Mouse (Mus musculus) forebrain, embryonic 13.5 days (tissue): ENCODE measurements around the gene Dnase1l2. TPM values are rescaled to one million over a fixed set of nuclear protein-coding genes. Genes with fewer than 3 reads are reported as not detected.
A peak's percentile ranks its signal among the peaks of the same experiment; 100 is the strongest.
"Not testable (repeated sequence)": the region's sequence is repeated elsewhere in the genome, so short reads cannot be mapped to it uniquely, and the experiment has no call there.

ENCODE experiments used
- ATAC-seq: fragments of 200-750 bp; cut with Nextera tagmentation; 2 replicates; pipeline ENCODE4 v1.8.0; 2017
- H3K27ac ChIP-seq: fragments of 300-500 bp; sonication (generic); 2 replicates; pipeline ENCODE4 v1.5.1; 2015; ENCODE audit warnings: inconsistent platforms, mild to moderate bottlenecking, moderate library complexity
- H3K27me3 ChIP-seq: fragments of 300-500 bp; sonication (generic); 2 replicates; pipeline ENCODE4 v1.6.1; 2015; ENCODE audit warnings: mild to moderate bottlenecking, inconsistent platforms
- H3K36me3 ChIP-seq: fragments of 300-500 bp; sonication (generic); 2 replicates; pipeline ENCODE4 v1.6.1; 2015; ENCODE audit warnings: mild to moderate bottlenecking, inconsistent platforms; ENCODE audit not compliant: poor library complexity, severe bottlenecking
- H3K4me1 ChIP-seq: fragments of 300-500 bp; sonication (generic); 2 replicates; pipeline ENCODE4 v1.6.1; 2015; ENCODE audit warnings: inconsistent platforms
- H3K4me2 ChIP-seq: fragments of 300-500 bp; sonication (generic); 2 replicates; pipeline ENCODE4 v1.6.1; 2015; ENCODE audit warnings: inconsistent platforms, mild to moderate bottlenecking, moderate library complexity
- H3K4me3 ChIP-seq: fragments of 300-500 bp; sonication (generic); 2 replicates; pipeline ENCODE4 v1.5.1; 2015; ENCODE audit warnings: mild to moderate bottlenecking, inconsistent platforms
- H3K9ac ChIP-seq: fragments of 300-500 bp; sonication (generic); 2 replicates; pipeline ENCODE4 v1.6.1; 2015; ENCODE audit warnings: mild to moderate bottlenecking, inconsistent platforms
- H3K9me3 ChIP-seq: fragments of 300-500 bp; sonication (generic); replicated peaks from 2 replicates; pipeline ENCODE4 v1.6.1; 2016; ENCODE audit warnings: inconsistent platforms
- WGBS: fragments of 180-500 bp; shearing (Covaris S2); methylation state at CpG from one replicate; pipeline ENCODE4 v1.1.7; 2015; 5-methylcytosine and 5-hydroxymethylcytosine counted together
- polyA plus RNA-seq: library from polyadenylated mRNA; unstranded; fragments of >200 nt; fragmentation: Nextera tagmentation; extraction: Ambion mirVana; gene quantifications from 2 replicates; pipeline ENCODE4 v1.2.1, GENCODE M21; 2015

Gene Dnase1l2
- polyA plus RNA-seq, 1 experiment from 2014 or later = 4.4 TPM

GRCm38 (mm10) chr17:24469336-24469909 lies 26.5 kb upstream of the Dnase1l2 start:
- H3K4me3 ChIP-seq = peak overlapping the region; percentile 91
- peak overlapping the region; percentile 64 for H3K9ac ChIP-seq
- no peaks in the 10 kb centered on the region for H3K27me3 ChIP-seq
- no peaks in the 10 kb centered on the region for H3K9me3 ChIP-seq
- H3K4me2 ChIP-seq = peak overlapping the region; percentile 99
- peak overlapping the region; percentile 85 for H3K27ac ChIP-seq
- H3K36me3 ChIP-seq = peaks cover 22% of the 10 kb centered on the region
- WGBS = 19% methylated on average over 7 of the region's 7 CpGs
- H3K4me1 ChIP-seq = peaks cover 26% of the 10 kb centered on the region
- ATAC-seq = no peak

DNA sequence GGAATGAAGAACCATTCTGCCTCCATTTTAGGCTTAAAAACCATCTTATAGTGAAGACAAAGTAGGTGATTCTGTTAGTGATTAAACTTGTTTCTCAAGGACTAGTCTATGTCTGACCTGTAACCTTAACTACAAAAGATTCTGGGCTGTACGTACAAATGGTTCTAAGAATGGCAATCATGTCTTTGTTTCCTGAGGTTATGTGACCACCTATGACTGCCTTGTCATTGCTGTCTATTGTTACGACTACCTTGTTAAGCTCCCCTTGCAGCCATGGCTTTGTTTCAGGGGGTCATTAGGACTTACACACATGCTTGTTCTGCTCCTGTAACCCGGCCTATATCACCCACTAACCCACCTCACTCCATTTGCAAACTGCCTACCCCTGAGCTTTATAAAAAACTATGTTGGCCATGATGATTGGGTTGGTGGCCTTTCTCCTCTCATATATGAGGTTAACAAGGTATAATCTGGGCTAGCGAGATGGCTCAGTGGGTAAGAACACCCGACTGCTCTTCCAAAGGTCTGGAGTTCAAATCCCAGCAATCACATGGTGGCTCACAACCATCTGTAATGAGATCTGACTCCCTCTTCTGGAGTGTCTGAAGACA lies 25.8 kb upstream of the Dnase1l2 start:
- H3K4me3 ChIP-seq = no peak overlapping the region
- 87% methylated on average over 5 of the region's 5 CpGs for WGBS
- peaks cover 26% of the 10 kb centered on the region for H3K4me1 ChIP-seq
- no peak overlapping the region for H3K9ac ChIP-seq
- peaks cover 15% of the 10 kb centered on the region for H3K36me3 ChIP-seq
- H3K9me3 ChIP-seq = no peaks in the 10 kb centered on the region
- no peak overlapping the region for H3K27ac ChIP-seq
- no peak overlapping the region for H3K4me2 ChIP-seq
- no peak for ATAC-seq
- no peaks in the 10 kb centered on the region for H3K27me3 ChIP-seq

DNA sequence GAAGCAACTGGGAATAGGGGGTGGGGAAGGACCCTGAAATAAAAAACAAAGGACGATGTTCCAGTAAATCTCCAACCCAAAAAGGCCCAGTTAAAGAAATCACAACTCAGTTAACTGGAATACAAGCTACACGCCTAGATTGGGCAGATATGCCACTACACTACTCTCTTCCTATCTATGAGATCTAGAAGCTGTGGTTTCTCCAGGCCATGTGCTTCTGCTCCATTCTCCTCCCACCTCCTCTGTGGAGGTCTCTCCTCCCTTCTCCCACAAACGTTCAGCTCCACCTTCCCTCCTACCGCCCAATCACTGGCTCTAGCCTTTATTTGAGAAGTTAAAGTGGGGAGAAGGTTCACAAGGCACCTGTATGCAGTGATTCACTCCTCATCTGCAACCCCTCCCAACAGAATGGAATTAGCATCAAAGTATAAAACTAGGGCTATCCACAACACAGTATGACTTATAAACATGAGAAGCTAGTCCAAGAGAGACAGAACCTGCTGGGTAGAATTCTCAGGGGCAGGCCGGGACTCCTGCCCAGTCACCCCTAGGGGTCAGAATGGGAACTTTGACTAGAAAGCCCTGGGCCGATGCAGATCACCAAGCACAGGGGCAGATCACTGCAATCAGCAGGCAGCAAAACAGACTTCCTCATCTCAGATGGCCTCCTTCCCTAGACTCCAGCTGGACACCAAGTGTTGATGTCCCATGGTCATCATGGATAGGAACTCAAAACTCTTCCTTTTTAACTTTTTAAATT lies 20.6 kb upstream of the Dnase1l2 start:
- Histone ChIP-seq H3K36me3 (no peaks in the 10 kb centered on the region), H3K4me3 (no peak overlapping the region), H3K9me3 (no peaks in the 10 kb centered on the region), H3K4me2 (no peak overlapping the region), H3K4me1 (no peaks in the 10 kb centered on the region), H3K27me3 (no peaks in the 10 kb centered on the region), H3K9ac (no peak overlapping the region), H3K27ac (no peak overlapping the region)
- 63% methylated on average over 6 of the region's 6 CpGs for WGBS
- ATAC-seq = no peak

DNA sequence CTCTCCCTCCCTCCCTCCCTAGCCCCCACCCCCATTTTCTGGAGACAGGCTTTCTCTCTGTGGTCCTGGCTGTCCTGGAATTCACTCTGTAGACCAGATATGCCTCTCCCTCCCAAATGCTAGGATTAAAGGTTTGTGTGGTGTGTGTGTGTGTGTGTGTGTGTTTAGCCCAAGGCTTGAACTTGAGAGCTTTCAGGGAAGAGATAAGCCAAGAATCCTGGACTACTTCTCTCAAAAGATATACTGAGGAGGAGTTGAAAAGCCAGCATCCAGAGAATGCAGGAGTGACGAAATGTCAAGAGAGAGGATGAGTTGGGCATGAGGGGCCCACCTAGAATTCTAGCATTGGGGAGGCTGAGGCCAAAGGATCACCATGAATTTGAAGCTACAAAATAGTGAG lies 20.0 kb upstream of the Dnase1l2 start:
- WGBS = 86% methylated on average over 1 of the region's 1 CpGs
- Histone ChIP-seq H3K36me3 (no peaks in the 10 kb centered on the region), H3K9me3 (no peaks in the 10 kb centered on the region), H3K4me2 (no peak overlapping the region), H3K4me3 (no peak overlapping the region), H3K9ac (no peak overlapping the region), H3K27ac (no peak overlapping the region), H3K4me1 (no peaks in the 10 kb centered on the region), H3K27me3 (no peaks in the 10 kb centered on the region)
- ATAC-seq = no peak

- no peak for ATAC-seq
- Histone ChIP-seq H3K9me3 (no peaks in the 10 kb centered on the region), H3K4me1 (no peaks in the 10 kb centered on the region), H3K27ac (no peak overlapping the region), H3K4me2 (no peak overlapping the region), H3K36me3 (no peaks in the 10 kb centered on the region), H3K4me3 (no peak overlapping the region), H3K9ac (no peak overlapping the region), H3K27me3 (no peaks in the 10 kb centered on the region)
- WGBS = 69% methylated on average over 2 of the region's 2 CpGs
These were observed 18.7 kb upstream of the Dnase1l2 start for GRCm38 (mm10) chr17:24461580-24461979.

DNA sequence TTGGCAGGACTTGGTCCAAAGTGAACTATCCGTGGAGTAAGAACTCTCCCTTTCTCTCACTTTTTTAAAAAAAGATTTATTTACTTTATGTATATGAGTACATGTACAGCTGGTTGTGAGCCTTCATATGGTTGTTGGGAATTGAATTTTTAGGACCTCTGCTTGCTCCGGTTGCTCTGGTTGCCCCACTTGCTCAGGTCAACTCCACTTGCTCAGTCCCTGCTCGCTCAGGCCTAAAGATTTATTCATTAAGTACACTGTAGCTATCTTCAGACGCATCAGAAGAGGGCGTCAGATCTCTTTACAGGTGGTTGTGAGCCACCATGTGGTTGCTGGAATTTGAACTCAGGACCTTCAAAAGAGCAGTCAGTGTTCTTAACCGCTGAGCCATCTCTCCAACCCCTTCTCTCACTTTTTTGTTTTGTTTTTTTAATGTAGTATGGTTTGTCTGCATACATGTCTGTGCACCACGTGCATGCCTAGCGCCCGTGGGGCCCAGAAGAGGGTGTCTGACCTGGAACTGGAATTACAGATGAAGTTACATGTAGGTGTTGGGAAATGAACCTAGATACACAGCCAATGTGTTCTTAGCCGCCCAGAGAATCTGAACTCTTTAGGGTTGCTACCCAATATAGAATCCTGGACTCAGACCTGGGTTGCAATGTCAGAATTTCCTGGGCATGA lies 12.8 kb upstream of the Dnase1l2 start:
- peaks cover 11% of the 10 kb centered on the region for H3K36me3 ChIP-seq
- 51% methylated on average over 10 of the region's 10 CpGs for WGBS
- ATAC-seq = not testable (repeated sequence)

GRCm38 (mm10) chr17:24454756-24455522 lies 12.0 kb upstream of the Dnase1l2 start:
- H3K4me3 ChIP-seq = peak overlapping the region; percentile 82
- ATAC-seq = peak; percentile 96
- peak overlapping the region; percentile 94 for H3K9ac ChIP-seq
- no peaks in the 10 kb centered on the region for H3K27me3 ChIP-seq
- peak overlapping the region; percentile 92 for H3K27ac ChIP-seq
- under 1% methylated on average over 67 of the region's 67 CpGs for WGBS
- no peaks in the 10 kb centered on the region for H3K9me3 ChIP-seq
- H3K36me3 ChIP-seq = peaks cover 18% of the 10 kb centered on the region
- H3K4me1 ChIP-seq = peaks cover 23% of the 10 kb centered on the region
- H3K4me2 ChIP-seq = peak overlapping the region; percentile 85

More for the DNA sequence above, 12.8 kb upstream of the Dnase1l2 start:
- Histone ChIP-seq H3K4me1 (peaks cover 23% of the 10 kb centered on the region), H3K4me2 (peak overlapping the region; percentile 85), H3K4me3 (peak overlapping the region; percentile 82; the same call in 1 of the 2 replicates)
- H3K27ac ChIP-seq, H3K9ac ChIP-seq, H3K27me3 ChIP-seq, H3K9me3 ChIP-seq: not testable (repeated sequence)

DNA sequence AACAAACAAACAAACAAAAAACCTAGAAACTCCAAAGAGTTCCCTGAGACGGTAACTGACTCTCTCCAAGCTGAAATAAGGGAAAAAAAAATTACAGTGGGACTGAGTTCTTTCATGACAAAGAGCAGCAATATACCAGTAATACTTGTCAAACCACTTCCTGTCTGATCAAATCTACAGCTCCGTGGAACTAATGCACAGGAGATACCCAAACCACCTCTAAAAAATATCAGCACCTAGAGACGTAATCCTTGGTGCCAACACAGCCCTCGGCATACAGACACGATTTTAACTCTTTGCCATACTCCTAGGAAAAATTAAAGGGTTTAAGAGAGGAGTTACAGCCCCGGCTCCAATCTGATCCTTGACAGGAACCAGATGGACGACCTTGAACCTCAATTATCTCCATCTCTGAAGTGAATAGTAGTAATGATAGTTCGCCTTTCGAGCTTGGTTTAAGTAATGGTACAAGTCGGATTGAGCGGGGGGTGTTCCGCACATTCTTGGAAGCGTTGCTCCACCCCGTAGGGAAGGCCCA lies 11.4 kb upstream of the Dnase1l2 start:
- Histone ChIP-seq H3K4me2 (peak overlapping the region; percentile 85), H3K4me1 (peaks cover 23% of the 10 kb centered on the region), H3K4me3 (peak overlapping the region; percentile 82), H3K9me3 (no peaks in the 10 kb centered on the region), H3K9ac (peak overlapping the region; percentile 94), H3K36me3 (peaks cover 25% of the 10 kb centered on the region), H3K27ac (peak overlapping the region; percentile 92), H3K27me3 (no peaks in the 10 kb centered on the region)
- WGBS = 12% methylated on average over 14 of the region's 14 CpGs
- no peak for ATAC-seq

- Histone ChIP-seq H3K9ac (no peak overlapping the region; the same call in 1 of the 2 replicates), H3K9me3 (no peaks in the 10 kb centered on the region), H3K4me1 (peaks cover 23% of the 10 kb centered on the region), H3K27ac (no peak overlapping the region), H3K4me2 (peak overlapping the region; percentile 85; the same call in 1 of the 2 replicates), H3K4me3 (peak overlapping the region; percentile 82; the same call in 1 of the 2 replicates), H3K27me3 (no peaks in the 10 kb centered on the region), H3K36me3 (peaks cover 34% of the 10 kb centered on the region)
- 77% methylated on average over 2 of the region's 2 CpGs for WGBS
- no peak for ATAC-seq
These were observed 10.5 kb upstream of the Dnase1l2 start for GRCm38 (mm10) chr17:24453372-24453771.

- H3K36me3 ChIP-seq = peaks cover 55% of the 10 kb centered on the region
- ATAC-seq = no peak
- WGBS = 97% methylated on average over 6 of the region's 6 CpGs
These were observed 8.3 kb upstream of the Dnase1l2 start for GRCm38 (mm10) chr17:24451220-24451619.

GRCm38 (mm10) chr17:24449507-24449906 lies 6.6 kb upstream of the Dnase1l2 start:
- H3K9ac ChIP-seq = no peak overlapping the region
- H3K9me3 ChIP-seq = no peaks in the 10 kb centered on the region
- H3K4me1 ChIP-seq = peaks cover 22% of the 10 kb centered on the region
- H3K4me3 ChIP-seq = no peak overlapping the region
- H3K27me3 ChIP-seq = no peaks in the 10 kb centered on the region
- H3K36me3 ChIP-seq = peaks cover 72% of the 10 kb centered on the region
- no peak overlapping the region for H3K27ac ChIP-seq
- no peak overlapping the region for H3K4me2 ChIP-seq
- no peak for ATAC-seq
- WGBS = 96% methylated on average over 6 of the region's 6 CpGs

More at GRCm38 (mm10) chr17:24451220-24451619, 8.3 kb upstream of the Dnase1l2 start:
- Histone ChIP-seq H3K9me3 (no peaks in the 10 kb centered on the region), H3K4me2 (no peak overlapping the region), H3K9ac (no peak overlapping the region), H3K27ac (no peak overlapping the region), H3K4me1 (peaks cover 23% of the 10 kb centered on the region), H3K27me3 (no peaks in the 10 kb centered on the region), H3K4me3 (no peak overlapping the region)
